Mouse (Mus musculus) olfactory bulb, adult 2 months (tissue): ENCODE results near the gene Foxp4.

ENCODE experiments used
- CTCF ChIP-seq: fragments of 200-500 bp; IDR thresholded peaks from 2 replicates; pipeline ENCODE4 v1.5.1; 2012; ENCODE audit warnings: low read depth, mild to moderate bottlenecking, low read length, moderate library complexity; ENCODE audit not compliant: insufficient read depth
- POLR2A ChIP-seq: fragments of 200-500 bp; IDR thresholded peaks from 2 replicates; pipeline ENCODE4 v1.6.1; 2012; ENCODE audit warnings: mild to moderate bottlenecking, low read depth, low read length, moderate library complexity; ENCODE audit not compliant: insufficient read depth

DNA sequence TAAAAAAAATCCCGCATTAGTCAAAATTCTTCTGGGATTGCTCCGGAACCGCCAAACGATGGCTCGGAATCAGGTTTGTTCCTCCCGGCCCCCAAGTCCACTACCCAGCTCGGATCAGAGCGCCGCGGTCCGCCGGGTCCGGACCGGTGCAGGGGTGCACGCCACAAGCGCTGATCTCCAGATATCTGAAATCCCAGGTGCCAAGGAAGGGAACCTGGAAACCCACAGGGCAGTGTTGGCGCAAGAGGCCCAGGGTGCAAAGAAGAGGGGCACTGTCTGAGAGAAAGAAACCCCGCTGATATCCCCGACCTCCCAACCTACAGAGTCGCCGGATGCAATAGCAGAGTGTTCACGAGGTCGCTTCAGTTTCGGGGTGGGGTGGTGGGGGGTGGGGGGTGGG is 1.9 kb downstream of the Foxp4 start:
- TF ChIP-seq CTCF (no peak), POLR2A (no peak)
